Mouse (Mus musculus): ENCODE results near the gene Srl. TPM values are rescaled to one million over a fixed set of nuclear protein-coding genes. Genes with fewer than 3 reads are reported as not detected.

Gene Srl
- total RNA-seq, 2 experiments from 2014 or later, result 1,275 to 1,445 TPM

DNA sequence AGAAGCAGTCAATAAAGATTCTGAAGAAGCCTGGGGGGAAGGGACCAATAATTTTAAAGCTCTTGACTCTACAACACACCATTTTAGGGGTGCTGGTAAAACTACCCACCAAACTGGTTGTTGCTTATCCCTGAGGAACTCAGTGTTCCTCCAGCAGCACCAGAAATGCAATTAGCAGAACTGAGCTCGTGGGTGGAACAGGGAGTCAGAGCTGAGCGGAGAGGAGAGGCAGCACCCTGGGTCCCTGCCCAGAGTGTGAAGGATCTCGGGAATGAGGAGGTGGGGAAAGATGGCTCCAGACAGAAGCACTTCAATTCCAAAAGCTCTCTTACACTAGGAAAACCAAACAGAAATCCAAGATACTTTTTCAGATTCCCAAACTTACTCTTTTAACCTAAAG lies 68.9 kb downstream of the Srl start:
- peak; percentile 59 for DNase-seq

DNA sequence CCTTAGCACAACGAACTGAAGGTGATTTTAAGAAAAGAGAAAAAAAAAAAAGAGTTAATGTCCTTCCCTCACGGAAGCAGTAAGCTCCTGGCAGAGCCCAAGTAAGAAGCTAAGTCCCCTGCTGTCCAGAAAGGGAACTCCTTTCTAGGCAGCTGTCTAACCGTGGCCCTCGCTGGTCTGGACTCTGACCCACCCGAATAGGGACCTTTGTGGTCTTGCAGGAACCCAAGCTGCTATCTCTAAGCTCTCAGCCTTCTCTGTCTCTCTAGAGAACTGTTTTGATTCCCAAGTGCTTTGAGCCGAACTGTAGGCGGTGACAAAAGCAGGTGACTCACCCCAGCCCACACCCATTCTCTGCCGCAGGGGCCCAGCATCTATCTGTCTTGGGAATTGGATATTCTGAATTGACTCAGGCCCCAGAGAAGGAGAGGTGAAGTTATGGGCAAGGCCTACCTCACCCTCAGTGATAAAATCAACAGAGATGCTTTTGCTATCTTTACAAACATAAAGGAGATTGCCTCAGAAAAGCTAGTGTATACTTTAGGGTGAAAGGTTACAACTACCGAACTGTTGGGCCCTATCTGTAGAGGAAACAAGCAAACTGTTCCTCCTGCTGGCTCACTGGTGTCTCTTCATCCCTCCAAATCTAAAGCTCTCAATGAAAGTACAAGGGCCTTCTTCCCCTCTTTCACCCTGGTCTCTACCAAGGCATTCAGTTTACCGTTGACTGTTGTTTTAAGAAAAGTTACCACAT lies 71.8 kb downstream of the Srl start:
- no peak for DNase-seq

DNA sequence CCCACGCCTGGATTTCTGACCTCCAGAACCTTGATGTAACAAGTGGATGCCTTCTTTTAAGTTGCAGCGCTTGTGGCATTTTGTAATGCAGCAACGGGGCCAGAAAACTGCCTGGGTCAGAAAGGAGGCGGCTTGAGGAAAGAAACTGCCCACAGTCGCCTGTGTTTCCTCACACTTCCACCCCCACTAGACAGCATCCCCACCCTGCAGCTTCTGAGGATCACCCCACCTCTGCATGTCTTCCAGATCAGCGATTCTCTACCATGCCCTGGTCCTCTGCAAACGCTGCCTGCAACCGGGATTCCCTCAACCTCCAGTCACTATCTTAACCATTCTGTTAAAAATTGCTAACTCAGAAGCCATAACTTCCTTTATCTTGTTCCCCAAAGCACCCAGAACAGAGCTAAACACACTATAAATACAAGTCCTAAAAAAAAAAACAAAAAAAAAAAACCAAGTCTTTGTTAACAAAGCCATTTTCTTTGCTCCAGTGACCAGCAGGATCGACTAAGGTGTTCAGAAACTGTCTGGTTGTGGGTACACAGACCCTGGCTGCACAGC lies 77.0 kb downstream of the Srl start:
- no peak for DNase-seq

DNA sequence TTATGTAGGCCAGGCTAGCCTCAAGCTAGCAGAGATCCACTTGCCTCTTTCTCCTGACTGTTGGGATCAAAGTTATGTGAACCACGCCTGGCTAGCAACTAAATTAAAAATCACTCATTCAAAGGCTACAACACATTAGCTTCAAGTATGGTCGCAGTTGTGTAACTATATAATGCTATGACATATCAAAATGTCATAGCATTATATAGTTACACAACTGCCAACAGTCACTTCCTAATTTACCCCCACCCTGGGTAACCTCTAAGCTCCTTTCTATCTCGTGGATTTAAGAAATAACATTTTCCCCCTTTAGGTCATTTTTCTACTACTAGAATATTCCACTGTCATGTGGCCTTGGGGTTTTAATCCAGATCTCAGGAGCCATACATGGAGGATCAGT lies 83.7 kb downstream of the Srl start:
- no peak for DNase-seq

DNA sequence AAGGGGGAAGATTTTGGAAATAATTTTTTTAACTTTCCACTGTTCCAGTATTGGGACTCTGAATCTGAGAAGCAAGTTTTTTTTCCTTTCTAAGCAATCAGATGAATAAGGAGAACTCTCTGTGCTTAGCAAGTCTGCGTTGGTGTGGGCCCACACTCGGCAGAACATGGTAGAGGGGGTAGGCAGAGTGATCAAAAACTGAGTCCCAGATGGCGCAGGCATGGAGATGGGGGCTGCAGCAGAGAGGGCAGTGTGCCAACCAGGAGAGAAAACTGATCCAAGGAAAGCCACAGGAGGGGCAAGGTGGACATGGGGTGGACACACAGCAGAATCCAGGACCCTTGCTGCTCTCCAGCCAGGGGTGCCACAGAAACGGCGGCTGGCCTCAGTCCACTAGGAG lies 85.2 kb downstream of the Srl start:
- no peak for DNase-seq

DNA sequence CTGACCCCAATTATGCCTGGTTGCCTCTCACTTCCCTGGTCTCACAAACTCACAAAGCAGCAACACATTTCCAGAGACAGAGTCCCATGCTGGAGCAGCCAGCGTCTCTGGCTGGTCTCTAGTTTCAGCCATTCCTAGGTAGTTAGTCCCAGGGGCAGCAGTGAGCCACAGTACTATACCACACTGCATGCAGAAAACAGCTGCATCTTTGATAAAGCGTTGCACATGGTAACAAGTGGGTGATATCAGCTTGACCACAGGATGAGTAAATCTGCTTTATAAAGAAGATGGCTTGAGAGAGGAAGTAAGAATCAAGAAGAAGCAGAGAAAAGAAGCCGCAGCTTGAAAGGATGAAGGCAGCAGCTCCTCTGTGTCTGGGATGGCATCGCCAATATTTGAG lies 85.9 kb downstream of the Srl start:
- no peak for DNase-seq

DNA sequence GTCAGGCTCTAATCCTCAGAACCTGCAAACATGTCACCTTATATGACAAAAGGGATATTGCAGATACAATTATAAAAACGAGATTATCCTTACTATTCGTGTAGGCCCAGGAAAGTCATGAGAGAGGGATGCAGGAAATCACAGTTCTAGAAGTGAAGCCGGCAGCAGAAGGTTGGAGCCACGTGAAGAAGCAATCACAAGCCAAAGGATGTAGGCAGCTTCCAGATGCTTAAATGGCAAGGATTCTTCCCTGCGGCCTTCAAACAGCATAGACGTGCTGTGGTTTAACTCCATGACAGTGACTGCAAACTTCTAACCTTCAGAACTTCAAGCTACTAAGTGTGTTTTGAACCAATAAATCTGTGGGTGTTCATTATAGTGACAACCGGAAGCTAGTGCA lies 87.1 kb downstream of the Srl start:
- DNase-seq, result no peak

DNA sequence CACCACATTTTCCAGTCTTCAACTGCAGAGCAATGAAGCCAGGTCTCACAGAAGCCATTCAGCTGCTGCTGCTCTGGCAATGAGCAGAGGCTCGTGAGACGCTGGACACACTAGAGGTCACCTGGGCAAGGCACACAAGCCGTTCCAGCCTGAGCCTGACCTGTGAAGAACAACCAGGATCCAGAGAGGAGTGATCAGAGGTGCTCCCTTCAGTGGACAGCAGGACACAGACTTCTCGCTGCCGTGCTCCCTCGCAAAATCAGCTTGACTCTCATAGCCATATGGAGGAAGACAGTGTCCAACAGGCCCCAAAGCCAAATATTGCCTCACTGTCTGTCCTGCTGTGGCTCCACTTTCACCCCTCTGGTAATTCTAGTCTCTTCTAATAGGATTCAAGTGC lies 92.2 kb downstream of the Srl start:
- DNase-seq, result no peak

DNA sequence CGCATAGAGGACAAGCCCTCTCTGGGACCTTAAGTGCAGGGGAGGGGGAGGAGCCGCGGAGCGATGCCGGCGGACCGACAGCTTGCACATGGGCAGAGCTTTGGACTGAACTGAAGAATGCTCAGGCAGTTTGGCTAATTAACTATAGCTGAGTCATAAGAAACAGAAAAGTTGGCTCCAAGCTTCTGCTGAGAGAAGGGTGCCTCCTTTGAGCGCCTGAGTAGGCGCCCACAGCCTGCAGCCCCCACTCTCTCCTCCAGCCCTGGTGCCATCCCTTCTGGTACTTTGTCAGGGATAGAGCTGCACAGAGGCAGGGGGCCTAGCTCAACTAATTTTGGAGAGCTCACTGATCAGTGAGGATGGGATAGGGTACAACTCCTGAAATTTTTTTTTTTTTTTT lies 93.4 kb downstream of the Srl start:
- DNase-seq, result no peak

DNA sequence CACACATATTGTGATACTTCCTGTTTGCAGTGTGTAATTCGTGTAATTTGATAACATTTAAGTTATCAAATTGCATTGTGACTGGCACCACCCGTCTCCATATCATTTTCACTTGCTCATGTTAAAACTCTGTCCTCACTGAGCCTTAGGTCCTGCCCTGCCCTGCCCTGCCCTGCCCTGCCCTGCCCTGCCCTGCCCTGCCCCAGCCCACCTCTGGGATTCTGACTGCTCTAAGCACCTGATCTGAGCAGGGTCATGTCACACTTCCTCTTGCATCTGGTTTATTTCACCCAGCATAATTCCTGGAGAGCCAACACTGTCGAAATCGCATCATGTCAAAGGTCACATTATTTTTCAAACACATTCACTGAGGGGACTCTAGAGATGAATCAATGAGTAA lies 95.2 kb downstream of the Srl start:
- no peak for DNase-seq

DNA sequence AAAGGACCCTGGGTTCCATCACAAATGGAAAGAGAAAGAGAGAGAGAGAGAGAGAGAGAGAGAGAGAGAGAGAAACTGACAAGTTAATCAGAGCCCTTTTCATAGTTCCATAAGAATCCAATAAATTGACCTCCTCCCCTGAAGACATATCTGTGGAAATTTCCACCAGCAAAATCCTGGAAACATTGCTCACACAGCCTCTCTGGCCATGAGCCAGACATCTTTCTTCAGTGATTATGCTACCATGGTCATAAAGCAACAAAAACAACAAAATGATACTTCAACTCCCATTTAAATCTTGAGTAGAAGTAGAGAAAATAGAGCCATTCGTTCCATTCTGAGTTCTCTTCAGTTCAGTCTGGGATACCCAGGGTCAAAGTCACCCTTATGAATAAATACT lies 97.2 kb downstream of the Srl start:
- DNase-seq, result no peak

DNA sequence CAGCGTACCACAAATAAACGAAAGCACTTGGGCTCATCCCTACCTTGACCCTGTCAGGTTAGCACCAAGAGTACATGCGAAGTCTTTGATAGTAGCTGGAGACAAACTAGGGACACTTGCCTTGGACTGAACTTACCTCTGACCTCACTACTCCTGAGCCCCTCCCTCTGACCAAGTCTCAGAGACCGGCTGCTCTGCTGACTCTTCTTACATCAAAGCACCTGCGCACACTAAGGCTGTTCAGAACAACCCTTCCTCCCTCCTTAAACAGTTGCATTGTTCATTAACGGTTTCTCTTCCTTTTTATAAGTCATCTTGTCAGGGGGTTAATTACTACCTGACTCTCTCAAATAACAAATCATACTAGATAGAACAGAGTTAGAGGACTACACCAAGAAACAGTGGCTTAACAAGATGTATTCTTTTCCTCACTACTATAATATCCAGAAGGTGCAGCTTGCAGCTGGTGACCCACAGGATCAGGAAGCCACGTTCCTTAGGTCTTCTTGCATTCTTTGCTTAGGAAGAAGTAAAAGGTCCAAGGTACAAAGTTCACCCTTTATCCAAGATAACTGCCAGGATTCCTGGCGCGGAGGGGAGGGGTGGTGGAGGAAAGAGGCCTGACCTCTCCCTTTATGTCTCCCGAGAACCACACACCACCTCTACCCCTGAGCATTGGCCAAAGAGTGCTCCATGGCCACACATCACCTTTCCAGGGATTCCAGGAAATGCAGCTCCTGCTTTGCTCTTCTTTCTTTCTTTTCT lies 102.1 kb downstream of the Srl start:
- DNase-seq, result no peak

DNA sequence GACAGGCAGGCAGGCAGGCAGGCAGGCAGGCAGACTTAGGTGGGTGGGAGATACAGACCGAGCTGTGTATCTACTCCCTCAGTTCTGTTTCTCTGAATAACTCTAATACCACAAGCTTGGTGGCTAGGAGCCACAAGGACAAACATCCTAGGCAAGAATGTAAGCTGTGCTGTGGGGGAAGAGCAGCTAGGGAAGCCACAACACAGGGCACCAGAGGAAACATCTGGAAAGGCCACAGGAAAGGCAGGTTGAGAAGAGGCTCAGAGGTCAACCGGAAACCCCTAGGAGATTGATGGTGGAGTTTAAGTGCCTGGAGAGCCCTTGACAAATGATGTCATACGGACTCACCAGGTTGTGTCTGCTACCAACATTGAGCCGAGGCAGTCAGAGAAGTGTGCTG lies 104.9 kb downstream of the Srl start:
- DNase-seq, result no peak

DNA sequence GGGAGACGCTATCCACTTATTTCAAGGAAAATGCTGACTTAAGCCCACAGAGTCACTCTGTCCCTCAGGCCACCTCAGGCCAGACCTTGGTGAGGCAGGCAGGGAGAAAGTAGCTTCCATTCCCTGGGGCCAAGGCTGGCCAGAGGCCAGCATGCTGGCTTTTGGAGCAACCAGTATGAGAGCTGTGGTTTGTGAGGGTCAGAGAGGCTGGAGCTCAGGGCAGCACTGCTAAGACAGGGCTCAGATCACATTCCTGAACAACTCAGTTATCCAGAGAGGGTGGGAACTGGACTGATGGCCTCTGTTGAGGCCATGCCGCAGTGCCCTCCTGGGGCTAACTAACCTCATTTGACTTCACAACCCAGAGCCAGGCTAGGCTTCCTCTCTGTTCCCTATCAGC lies 106.2 kb downstream of the Srl start:
- peak; percentile 35 for DNase-seq

DNA sequence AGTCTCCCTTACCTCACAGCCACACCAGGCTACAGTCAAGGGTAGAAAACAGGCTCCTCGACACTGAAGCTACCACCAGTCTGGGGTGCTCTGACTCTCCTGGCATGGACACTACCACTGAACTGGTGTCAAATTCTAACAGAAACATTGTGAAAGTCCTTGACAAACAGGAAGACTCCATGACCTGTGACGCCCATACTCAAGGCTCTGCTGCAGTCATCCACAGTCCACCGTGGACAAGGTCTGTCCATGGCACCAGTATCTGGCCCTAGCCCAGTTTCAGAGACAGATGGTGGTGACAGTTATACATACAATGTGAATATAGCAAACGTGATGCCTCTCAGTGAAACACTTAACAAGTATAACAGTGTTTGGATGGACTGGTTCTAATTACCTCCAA lies 109.8 kb downstream of the Srl start:
- no peak for DNase-seq

DNA sequence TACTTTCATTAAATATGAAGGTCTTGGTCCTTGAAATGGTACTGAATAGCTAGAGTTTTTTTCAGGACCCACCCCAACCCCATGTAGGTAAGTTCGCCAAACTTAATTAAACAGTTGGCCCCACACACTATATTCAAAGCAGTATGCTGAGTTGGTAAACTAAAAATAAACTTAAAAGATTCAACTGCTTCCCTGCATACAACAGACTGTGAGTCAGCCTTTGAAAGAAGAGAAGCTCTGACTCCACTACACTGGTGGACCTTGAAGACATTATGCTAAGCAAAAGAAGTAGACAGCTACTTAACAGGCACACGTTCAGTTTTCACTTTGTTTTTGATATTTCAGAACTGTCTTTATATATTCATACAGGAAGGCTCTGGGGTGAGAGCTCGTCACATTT lies 110.6 kb downstream of the Srl start:
- no peak for DNase-seq

DNA sequence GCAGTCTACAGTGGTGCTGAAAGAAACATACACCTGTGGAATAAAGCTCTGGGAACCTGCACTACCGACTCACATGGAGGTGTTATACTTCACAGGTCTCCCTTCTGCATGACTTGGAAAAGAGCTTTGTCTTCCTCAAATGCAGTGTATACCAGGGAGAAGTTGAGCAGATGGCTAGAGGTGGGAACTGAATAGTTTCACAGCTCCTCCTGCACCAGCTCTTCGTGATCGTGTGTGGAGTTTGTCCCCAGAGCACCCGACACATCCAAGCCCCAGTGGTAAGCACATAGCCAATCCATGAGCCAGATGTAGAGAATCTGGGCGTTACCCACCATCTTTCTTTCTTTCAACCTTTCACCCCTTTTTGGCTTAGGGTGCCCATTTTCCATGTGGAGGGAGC lies 111.4 kb downstream of the Srl start:
- DNase-seq, result no peak

Other genes with a start within 250 kb of the Srl start
- gene Adcy9, start 121.3 kb downstream of the Srl start, total RNA-seq (2021), result 10 to 100 TPM; 22.3 to 22.6 TPM
- 1 to 10 TPM; 6.6 to 6.9 TPM for gene Tfap4, start 18.0 kb upstream of the Srl start, total RNA-seq (2021)
- 10 to 100 TPM; 22.2 to 32.3 TPM for gene Glis2, start 52.9 kb upstream of the Srl start, total RNA-seq (2021)
- gene Pam16, start 83.2 kb upstream of the Srl start, total RNA-seq (2021), result 10 to 100 TPM; 79.3 to 82.7 TPM
- 10 to 100 TPM in 1 of 2 experiments, 1 to 10 TPM in 1; 9.7 to 13.0 TPM for gene Vasn, start 98.1 kb upstream of the Srl start, total RNA-seq (2021)
- 10 to 100 TPM; 71.4 to 87.2 TPM for gene Dnaja3, start 98.2 kb upstream of the Srl start, total RNA-seq (2021)
- 10 to 100 TPM; 16.3 to 23.3 TPM for gene Coro7, start 138.0 kb upstream of the Srl start, total RNA-seq (2021)
- gene Nmral1, start 177.5 kb upstream of the Srl start, total RNA-seq (2021), result 1 to 10 TPM; 6.8 to 7.1 TPM
- gene Hmox2, start 184.5 kb upstream of the Srl start, total RNA-seq (2021), result 10 to 100 TPM; 45.1 to 51.1 TPM
- 10 to 100 TPM; 82.1 to 91.9 TPM for gene Cdip1, start 248.5 kb upstream of the Srl start, total RNA-seq (2021)

Data from gastrocnemius, postnatal 10 days (tissue).